Mouse (Mus musculus) ovary, postnatal 14 days (tissue): ENCODE data around the gene Sigirr.
A peak's percentile ranks its signal among the peaks of the same experiment; 100 is the strongest.

ENCODE experiments used
- DNase-seq: peaks from one replicate; pipeline ENCODE4 v3.0.0; 2022; ENCODE audit warnings: low spot score

Gene Sigirr

GRCm38 (mm10) chr7:141099911-141100691 is at the start of gene Sigirr:
TSS of gene Sigirr (minus strand) at chr7:141100572.
- DNase-seq = no peak

GRCm38 (mm10) chr7:141148639-141149038 is 48.3 kb upstream of the Sigirr start:
- DNase-seq = no peak

DNA sequence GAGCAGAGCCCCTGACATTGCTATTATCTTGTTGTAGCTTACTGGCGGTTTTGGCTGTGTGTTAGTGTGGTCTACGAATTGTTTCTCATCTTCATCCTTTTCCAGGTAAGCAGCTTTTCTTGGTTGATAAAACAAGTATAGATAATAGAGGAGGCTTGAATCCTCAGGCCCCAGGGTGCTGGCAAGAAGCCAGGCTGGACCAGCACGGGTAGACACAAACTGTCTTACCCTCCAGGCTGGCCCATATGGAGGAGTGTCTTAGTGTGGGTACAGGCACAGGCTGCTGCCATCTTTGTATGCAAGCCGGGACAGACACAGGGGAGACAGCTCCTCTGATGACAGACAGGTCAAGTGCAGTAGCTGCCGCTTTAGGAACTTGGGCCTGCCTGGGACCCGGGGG is 46.7 kb upstream of the Sigirr start:
- DNase-seq = no peak

GRCm38 (mm10) chr7:141146043-141146595 is 45.7 kb upstream of the Sigirr start:
- no peak for DNase-seq

DNA sequence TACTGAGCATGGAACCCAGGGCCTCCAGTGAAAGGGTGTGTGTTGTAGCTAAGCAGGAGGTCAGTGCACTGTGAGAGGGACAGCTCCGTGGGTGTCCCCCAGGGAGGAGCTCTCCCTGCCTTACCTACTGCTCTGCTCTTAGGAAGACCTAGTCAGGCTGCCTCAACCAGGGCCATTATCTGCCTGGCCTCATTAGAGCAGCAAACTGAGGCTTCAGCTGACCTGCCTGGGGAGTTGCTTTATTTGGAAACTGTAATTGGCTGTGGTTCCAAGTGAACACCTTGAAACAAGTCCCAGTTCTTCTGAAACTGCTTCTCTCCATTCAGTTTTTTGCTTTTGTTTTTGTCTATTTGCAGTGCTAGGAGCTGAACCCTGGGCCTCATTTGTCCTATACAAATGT is 45.0 kb upstream of the Sigirr start:
- DNase-seq = no peak

DNA sequence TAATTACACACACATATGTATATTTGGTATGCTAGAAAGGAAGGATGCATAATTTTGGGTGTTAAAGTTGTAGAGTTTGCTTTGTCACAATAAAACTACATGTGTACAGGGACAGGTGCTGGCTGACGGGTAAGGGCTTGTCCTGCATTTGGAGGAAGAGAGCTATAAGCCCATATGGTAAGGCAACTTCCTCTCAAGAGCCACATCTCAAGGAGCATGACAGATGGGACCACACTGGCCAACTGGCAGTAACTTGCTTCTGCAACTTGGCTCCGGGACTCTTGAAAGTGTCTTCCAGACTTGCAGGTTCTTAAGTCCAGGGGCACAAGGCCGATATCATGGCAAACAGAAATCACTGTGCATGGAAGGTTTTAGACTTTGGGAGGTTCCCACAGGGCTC is 44.3 kb upstream of the Sigirr start:
- no peak for DNase-seq

DNA sequence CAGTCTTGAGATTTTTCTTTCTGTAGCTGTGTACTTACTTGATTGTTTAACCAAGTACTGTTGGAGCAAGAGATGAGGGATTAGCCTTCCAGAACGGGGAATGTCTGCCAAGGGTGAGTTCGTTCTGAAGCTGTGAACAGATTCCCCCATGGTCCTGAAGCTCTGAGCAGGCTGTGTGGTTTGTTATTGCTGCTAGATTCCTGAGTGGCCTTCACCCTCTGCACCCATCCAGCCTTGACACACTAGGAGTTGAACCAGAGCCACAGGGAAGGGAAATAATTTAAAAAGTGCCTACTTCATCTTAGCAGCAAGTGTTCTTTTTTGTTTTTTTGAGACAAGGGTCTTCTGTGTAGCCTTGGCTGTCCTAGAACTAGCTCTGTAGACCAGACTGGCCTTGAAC is 43.5 kb upstream of the Sigirr start:
- DNase-seq = no peak

DNA sequence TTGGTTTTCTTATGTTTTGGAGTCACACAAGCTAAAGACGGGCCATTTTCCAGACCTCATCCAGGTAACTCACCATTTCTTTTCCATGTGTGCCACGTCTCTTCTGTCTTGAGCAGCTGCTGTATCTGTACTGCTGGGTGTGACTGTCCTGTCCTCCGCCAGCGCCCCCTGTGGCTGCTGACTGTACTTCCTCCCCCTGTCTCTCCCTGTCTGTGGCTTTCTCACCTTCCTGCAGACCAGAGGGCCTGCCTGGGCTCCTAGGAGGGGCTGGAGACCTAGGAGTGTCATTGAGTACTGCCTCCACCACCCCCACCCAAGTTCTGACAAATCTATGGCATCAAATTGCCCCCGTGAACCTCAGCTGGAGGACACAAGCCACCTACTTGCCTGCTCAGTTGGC is 42.7 kb upstream of the Sigirr start:
- DNase-seq = peak; percentile 29

- DNase-seq = no peak
These were observed 41.0 kb upstream of the Sigirr start for GRCm38 (mm10) chr7:141141326-141141725.

DNA sequence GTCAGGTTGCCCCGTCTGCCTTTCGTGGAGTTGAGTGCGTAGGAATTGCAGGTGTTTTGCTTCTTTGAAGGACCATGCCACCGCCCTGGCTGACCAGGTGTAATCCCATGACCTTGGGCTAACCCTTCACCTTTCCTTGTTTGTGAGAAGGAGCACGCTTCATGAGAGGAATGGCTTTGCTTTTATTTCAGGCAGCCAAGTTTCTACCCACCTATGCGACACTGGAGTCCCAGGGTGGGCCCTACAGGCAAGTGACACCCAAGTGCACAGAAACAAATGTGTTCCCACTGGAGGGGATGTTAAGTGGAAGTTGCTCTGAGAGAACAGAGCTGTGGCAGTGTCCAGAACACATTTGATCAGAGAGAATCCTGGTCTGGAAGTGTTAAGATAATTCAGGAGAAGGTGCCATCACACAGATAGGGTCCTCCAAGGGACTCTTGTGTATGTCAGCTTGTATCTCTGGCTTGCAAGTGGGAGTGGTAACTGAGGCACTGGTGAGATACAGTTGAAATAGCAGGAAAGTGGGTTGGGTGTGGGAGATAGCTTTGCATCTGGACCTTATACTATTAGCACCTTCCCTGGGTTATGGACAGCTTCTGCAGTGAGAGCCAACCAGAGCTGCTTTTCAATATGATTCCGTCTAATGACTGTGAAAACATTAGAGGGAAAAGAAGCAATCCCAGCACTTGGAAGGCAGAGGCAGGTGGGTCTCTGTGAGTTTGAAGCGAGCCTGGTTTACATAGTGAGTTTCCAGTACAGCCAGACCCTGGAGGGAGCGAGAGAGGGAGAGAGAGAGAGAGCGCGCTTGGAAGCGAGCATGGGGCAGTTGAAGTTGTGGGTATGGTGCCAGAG is 31.8 kb upstream of the Sigirr start:
- no peak for DNase-seq

DNA sequence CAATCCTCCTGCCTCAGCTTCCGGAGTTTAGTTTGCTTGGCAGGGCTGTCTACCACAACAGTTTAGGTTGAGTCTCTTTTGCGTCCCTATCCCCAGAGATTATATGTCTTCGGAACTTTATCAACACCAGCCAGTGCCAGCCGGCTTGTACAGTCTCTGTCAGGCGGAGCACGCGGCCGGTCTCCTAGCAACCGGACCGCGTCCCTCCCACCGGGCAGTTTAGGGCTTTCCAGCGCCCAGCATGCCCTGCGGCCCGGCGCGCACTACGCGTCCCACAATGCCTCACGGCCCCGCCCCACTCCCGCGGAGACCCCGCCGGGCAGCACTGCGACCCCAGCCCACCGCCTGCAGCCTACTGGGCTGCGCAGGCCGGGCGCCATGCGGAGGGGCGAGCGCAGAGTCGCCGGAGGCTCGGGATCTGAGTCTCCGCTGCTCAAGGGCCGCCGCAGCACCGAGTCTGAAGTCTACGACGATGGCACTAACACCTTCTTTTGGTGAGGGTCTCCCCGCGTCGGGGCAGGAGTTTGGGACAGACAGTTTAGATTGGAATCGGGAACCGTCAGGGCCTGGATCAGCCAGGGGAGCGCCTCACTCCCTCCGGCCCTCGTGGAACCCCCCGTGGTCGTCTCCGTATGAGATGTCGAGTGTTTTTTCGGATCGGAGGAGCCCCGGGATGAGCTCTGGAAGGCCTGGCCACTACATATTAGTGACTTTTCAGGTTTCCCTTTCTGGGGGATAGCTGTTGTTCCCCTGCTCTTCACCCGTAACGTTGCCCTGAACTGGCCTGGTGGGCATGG is 30.9 kb upstream of the Sigirr start:
- DNase-seq = peak; percentile 79

DNA sequence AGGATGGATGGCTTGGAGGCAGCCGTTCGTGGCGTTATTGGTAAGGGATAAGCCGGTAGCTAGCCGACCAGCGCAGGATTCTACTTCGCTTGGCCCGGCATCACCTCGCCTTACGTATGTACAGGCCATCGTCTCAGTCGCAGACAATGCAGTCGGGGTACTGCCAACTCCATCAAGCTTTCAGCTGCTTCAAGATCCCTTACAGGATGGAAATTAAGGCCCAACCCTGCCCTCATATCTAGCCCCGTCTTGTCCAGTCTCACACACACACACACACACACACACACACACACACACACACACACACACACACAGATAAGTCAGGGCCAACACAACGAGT is 23.1 kb upstream of the Sigirr start:
- DNase-seq = no peak

GRCm38 (mm10) chr7:141122689-141123516 is 22.5 kb upstream of the Sigirr start:
- DNase-seq = peak; percentile 81

DNA sequence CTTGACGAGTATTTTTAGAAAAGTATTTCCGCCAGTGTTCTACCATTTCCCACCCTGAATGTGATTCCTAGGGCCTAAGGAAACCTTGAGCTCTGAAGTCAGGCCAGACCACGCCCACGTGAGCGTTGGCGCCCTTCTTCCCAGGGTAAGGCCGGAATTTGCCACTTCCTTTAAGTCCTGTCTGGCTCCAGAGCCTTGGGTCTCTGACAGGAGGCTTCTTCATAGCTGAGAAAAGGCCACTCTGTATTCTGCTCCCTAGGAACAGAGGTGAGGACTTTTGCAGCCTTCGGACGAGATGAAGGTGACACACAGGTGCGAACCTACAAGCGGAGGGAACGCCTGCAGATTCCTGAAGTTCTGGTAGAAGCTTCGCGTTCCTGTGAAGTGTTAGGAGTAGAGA is 21.9 kb upstream of the Sigirr start, which contains the start of gene Ptdss2:
TSS of gene Ptdss2 (plus strand) at position 138 of the 400 bp plus-strand sequence.
- no peak for DNase-seq

- DNase-seq = no peak
These were observed 20.7 kb upstream of the Sigirr start for GRCm38 (mm10) chr7:141121051-141121531.

DNA sequence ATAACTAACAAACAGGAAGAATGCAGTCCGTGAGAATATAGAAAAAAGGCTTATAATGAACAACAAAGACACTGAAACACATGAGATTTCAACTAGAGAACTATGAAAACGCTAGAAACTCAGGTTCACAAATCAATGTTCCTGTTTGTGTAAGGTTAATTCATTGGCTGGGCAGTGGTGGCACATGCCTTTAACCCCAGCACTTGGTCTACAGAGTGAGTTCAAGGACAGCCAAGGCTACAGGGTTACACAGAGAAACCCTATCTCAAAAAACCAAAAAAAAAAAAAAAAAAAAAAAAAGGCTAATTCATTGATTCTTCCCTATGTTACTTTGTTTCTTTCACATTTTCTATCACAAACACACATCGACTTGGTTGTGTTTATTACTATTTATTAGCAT is 20.2 kb upstream of the Sigirr start:
- DNase-seq = no peak

- no peak for DNase-seq
These were observed 19.1 kb upstream of the Sigirr start for GRCm38 (mm10) chr7:141119487-141119886.

GRCm38 (mm10) chr7:141117636-141118035 is 17.3 kb upstream of the Sigirr start, which contains the start of gene Ano9:
TSS of gene Ano9 (minus strand) at chr7:141117806.
- DNase-seq = no peak

DNA sequence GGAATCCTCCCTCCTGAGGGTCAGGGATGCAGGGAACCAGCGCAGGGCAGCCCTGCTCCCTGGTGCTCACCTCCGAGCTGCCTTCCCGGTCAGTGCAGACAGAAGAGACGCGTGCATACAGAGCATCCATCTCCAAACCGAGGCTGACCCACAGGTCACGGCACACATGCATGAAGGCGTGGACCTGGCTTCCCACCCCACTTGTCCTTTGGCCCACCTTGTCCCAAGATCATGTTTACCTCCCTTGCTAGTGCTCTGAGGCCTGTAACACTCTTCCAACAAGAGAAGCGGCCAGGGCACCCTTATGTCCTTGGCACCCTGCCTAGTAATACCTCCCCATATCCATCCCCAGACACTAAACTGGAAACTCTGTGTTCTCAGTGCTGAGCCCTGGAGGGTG is 15.5 kb upstream of the Sigirr start:
- DNase-seq = no peak

DNA sequence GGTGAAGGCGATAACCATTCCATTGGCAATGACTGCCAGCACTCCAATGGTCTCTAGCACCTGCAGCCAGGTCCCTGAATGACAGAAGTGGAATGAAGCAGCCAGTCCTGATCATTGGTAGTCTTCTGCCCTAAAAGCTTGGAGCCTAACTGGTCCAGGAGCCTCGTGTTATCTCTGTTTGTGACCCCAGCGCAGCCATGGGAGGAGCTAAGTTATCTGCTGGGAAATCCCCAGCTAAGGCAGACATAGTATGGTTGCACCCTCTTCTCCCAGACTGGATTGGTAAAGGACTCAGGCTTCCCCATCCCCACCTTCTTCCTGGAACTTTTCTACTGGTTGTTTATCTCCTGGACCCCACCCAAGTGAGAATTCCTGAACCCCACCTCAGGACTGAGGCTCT is 2.8 kb upstream of the Sigirr start:
- DNase-seq = no peak

DNA sequence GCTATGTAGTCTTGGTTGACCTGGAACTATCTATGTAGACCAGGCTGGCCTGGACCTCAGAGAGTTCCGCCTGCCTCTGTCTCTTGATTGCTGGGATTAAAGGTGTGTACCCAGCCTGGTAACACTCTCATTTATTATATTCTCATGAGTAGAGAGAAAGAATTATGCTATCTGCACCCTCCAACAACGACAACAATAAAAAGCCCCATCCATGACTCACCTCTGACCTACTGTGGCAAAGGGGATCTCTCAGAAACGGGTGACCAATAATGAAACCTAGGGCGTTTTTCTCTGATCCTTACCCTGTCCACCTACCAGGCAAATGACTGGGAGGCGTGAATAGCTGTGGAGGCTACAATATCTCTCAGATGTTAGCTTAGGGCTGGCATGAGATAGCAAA is 3.2 kb downstream of the Sigirr start:
- DNase-seq = no peak
